Mouse (Mus musculus) cerebellum, postnatal 4 days (tissue): Measurements from ENCODE around the gene Sidt2.
A peak's percentile ranks its signal among the peaks of the same experiment; 100 is the strongest.

ENCODE experiments used
- DNase-seq, 2 experiments: peaks; one replicate each; pipeline ENCODE4 v3.0.0; 2022; ENCODE audit warnings: low spot score in 2 of 2, mixed read lengths in 1 of 2

The Sidt2 gene

DNA sequence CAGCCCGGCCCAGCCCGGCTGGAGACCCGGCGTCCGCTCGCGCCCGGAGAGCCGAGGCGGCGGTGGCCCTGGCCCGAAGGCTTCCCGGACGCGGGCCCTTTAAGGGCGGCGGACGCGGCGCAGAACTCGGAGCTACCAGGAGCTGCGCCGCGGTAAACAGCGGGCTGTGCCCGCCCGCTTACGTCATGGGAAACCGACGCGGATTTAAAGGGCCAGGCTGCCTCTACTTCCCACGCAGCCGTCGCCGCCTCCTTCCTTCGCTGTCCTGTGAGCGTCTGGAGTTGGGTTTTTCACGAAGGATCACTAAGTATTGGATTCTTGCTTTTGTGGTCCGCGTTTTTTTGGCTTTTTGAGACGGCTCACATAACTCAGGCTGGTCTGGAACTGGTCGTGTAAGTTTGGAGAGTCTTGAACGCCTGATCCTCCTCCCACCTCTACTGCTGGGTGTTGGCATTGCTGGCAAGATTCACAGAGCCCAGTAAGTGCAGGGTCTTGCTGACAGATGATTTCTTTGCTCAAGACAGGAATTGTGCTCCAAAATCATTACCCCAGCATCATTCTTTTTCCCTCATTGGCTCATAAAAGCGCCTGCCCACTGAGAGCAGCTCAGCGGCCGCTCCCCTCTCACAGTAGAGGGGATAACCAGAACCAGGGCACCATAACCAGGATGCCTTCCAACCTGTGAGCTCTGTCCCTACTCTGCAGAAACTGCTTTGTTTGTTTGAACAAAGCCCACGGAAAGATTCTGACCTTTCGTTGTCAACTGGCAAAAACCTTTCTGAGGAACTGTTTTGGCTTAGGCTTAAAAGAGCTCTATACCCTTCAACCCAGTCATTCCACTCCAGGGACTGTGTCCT is at the start of gene Sidt2:
Gene Sidt2 (minus strand): TSS at position 152 of the 857 bp plus-strand sequence.
- peak; percentile 56 to 80 for DNase-seq

DNA sequence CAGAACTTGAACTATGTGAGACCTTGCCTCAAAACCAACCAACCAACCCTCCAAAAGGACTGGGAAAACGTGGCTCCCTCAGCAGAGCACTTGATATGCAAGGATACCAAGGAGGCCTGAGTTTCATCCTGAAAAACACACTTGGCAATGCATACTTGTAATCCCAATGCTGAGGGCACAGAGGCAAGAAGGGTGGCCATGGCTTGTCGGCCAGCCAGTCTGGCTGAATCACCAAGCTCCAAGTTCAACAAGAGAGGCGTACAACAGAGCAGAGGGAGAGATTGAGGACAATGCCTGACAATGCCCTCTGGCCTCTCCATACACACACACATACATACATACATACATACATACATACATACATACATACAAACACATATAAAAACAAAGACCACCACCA is 49.5 kb upstream of the Sidt2 start:
- DNase-seq: no peak

DNA sequence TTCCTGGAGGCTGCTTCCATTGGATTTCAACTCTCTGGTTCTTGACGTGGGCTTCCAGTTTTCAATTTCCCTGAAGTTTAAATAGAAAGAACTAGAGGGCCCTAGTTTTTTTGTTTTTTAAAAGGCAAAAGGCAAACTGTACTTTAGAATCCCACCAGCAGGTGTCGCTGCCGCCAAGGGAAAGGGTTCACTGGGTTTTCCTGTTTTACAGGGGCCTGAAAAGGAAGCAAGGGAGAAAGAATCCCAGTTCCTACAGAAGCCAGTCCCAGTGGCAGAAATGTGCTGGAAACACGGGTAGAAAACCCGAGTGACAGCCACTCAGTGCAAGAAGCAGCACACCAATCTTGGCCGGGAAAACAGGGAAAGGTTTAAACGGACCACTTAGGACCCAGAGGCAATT is 48.7 kb upstream of the Sidt2 start:
- peak; percentile 84 to 88 for DNase-seq

DNA sequence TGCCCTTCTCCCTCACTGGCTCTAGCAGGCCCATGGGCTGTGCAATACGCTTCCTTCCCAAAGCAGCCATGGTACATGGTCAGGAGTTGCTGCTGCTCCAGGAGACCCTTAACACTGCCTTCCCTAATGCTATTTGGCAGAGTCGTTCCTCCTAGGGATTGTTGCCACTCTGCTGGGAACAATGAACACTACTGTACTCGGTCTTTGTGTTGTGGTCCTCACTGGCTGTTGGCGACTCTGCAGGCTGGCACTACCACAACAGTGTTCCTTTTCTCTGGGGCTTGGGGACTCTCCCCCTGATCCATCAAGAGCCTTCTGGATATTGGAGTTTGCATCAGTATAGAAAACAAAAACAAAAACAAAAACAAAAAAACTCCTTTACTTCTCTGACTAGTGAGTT is 44.0 kb upstream of the Sidt2 start:
- no peak for DNase-seq

DNA sequence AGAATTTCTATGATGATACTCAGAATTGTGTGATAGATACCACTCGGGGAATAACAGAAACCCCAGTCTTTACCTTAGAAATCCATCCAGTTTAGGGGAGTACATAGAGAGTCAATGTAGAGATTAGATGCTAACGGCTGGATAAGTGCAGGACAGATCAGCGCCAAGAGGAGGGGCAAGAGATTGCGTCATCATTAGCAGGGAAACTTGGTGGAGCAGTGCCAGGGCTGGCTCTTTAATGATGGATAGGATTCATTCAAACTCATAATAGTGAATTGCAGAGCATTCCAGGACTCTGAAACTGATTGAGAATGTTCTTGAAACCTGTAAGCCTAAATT is 30.1 kb upstream of the Sidt2 start:
- DNase-seq: peak in 1 of 2 experiments; percentile 63

DNA sequence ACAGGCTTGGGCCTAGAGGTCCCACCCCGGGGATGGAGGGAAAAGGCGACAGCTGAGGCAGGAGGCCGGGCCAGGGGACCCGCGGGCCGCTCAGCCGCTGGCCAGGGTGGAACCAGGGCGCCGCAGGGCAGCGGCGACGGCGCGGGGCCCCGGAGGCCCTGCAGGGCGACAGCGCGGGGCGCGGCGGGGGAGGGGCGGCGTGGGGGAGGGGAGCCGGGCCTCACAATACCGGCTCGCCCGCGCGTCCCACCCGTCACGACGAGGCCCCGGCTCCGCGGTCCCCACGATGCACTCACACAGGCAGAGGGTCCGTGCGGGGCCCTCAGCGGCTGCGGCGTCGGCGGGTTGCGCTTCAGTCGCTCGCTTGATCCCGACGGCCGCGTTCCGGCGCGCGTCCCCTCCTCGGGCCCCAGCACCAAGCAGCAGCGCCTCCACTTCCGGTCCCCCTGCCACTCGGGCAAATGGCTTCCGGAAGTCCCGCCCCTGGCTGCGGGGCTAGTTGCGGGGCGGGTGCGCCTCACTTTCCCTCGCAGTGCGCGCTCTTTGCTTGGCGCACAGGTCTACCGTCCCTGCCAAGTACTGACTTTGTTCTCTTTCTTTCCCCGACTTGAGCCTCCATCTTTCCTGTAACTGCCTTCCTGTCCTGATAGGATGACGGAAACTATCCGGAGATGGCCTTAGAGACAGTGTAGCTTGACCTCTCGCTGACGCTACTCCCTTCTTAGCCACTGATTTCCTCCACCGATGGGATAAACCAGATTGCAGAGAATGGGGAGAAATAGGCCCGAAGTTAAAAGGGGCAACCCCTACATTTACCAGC is 29.6 kb upstream of the Sidt2 start:
- DNase-seq: peak; percentile 74 to 90

DNA sequence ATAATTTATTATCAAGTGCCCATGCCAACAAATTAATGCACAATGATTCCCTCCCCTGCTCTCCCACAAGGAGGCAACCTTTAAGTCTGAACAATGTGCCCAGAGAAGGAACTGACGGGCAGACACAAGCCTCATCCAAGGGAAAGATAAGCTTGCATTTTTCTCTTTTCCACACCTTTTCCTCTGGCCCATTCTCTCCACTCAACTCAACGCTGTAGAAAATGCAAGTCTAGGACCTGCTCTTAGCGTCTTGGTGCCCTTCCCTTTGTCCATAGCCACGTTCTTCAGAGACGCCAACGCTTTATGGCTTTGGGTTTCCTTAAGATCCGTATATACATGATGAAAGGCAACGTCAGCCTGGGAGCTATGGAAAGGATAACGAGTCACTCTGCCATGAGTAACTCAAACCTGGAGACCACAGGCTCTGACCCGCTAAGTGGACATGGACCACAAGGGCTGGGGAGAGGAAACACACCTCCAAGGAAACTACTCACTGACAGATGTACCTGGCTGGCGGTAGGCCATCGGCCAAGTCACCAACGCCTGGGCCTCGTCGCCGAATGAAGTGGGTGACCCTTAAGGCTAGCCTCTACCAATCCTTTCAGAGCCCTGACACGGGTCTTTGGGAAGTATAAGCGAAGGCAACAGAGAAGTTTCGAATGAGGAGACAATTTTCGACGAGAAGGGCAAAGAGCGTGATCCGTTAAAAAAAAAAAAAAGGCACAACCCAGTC is 28.8 kb upstream of the Sidt2 start:
- DNase-seq: peak in 1 of 2 experiments; percentile 29

DNA sequence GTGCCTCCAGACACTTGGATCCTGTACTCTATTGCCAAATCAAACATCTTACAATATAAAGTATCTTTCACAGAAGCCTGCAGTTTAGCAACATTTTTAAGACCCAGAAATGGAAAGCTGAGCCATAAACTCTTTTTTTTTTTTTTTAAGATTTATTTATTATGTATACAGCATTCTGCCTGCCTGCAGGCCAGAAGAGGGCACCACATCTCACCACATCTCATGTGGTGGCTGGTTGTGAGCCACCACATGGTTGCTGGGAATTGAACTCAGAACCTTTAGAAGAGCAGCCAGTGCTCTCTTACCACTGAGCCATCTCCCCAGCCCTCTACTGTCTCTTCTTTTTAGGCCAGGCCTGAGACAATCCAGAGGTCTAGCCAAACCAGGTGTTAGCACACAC is 26.3 kb upstream of the Sidt2 start:
- no peak for DNase-seq

DNA sequence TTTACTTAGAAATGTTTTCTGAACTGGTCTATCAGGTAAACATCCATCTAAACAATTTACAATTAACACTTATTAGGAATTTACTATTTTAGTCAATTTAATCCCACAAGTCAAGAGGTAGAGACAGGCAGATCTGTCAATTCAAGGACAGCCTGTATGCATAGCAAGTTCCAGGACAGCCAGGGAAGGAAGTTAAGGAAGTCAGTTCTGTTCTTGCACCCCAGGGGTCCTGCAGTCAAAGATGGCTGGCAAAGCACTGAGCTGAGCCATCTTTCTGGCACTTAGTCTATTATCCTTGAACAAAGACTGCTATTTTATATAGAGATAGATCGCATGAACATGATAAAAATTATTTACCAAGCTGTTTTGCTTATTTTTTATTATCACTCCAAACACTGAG is 25.6 kb upstream of the Sidt2 start:
- DNase-seq: no peak

DNA sequence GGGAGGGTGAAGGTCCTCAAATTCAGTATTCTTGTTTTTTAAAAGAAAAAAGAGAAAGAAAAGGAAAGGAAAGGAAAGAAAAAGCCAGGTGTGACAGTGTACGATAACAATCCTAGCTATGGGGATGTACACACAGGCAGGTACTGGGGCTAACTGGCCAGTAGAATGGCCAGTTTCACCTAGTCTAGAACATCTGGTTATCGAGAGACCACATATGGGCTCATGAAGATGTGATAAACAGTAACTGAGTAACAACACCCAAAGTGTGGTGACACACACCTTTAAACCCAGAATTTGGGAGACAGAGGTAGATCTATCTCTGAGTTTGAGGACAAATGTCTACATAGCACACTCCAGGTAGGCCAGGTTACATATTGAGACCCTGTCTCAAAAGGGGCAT is 24.7 kb upstream of the Sidt2 start:
- no peak for DNase-seq

DNA sequence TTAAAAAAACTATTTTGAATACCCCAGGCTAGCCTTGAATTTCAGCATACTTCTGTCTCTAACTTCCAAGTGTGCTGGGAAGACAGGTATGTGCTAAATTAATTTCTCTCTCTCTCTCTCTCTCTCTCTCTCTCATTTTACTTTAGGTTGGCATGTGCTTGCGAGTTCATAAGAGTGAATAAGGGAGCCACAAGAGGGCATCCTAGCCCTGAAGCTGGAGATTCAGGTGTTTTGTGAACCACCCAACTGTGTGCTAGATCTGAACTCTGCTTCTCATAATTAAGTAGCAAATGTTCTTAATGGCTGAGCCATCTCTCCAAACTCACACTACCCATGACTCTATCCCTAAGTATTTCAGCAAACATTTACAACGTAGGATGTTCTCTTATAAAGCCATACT is 21.8 kb upstream of the Sidt2 start:
- no peak for DNase-seq

DNA sequence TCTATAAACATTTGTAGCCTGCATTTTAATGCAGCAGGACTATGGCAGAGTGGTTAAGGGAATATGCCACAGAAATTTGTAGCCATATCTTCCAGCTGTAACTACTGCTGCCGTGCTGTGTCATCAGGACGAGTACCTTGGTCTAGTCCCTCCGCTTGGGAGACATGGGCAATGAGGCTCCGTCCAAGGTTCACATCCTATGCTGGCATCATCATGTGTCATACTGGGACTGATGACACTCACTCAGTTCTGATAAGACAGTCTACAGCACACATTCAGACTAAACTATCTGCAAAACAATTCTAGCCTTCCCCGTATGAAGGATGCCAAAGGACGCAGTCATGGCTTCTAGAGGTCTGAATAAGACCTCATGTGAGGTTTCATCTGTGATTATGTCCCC is 8.5 kb upstream of the Sidt2 start:
- no peak for DNase-seq

DNA sequence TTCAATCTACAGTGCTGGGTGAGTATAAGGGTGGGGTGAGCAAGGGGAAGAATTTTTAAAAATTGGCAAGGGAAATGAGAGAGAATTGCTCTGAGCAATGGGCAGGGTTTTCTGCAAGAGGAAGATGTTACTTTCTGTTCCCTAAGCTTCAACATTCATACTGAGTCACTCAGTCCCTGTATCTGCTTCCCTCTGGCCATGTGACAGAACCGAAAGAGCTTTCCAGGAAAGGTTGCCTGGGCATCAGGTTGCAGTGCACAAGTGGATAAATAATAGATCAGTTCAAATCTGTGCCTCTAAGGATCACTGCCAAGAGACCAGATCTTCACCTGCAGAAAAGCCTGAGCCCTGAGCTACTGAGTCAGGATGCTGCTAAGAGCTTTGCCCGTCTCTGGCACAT is 6.8 kb upstream of the Sidt2 start:
- DNase-seq: no peak

DNA sequence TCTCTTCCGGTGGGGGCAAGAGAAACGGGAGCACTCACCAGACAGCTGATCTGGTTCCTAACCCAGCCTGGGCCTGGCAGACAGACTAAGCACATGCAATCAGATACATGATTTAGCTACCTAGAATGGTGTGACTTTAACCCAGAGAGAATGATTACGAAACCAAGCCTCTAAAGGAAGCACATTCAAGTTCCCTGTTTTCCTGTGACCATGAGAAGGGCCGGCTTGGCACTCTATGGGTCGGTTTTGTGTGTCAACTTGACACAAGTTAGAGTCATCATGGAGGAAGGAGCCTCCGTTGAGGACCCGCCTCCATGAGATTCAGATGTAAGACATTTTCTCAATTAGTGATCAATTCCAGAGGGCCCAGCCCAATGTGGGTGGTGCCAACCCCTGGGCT is 4.6 kb upstream of the Sidt2 start:
- no peak for DNase-seq

DNA sequence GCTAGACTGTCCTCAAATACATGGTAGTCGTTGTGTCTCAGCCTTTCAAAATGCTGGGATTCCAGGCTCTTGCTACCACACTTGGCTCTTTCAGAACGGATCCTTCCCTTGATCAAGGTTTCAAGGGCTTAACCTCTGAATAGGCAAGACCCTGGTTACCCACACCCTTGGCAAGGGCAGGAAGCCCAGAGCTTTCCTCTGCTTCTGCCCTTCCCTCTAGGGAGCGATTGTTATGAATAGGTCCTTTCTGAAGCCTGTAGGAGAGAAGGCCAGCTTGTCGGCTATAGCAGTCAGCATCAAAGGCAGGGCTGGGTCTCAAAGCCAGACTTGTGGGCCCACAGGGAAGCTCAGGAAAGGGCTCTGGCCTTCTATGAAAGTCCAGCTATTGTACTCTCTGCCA is 3.8 kb upstream of the Sidt2 start:
- DNase-seq: no peak

DNA sequence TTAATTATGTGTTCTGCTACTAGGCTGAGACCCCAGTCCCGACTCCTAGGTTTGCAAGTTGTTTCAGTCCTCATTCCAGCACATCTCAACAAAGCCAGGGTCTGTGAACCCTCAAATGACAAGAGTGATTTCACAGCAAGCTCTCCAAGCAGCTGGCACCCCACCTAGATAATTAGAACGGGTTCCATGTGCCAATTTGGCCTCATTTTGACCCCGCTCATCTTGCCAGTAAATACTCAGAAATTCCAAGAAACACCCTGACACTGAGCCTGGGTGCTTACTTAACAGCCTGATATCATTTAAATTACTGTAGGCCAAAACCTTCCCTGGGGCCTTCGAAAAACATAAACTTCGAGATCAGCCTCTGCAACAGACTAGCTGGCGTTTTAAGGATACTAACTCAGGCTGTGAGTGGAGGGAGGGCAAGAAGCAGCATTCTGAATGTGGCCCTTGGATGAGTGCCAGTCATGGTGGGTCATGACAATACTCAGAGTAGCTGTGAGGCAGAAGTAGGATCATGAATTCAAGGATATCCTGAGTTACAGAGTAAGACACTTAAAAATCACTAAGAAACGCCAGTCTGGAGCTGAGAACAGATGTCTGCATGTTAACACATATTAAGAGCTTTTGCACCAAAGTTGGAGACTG is 3.1 kb upstream of the Sidt2 start:
- DNase-seq: no peak

DNA sequence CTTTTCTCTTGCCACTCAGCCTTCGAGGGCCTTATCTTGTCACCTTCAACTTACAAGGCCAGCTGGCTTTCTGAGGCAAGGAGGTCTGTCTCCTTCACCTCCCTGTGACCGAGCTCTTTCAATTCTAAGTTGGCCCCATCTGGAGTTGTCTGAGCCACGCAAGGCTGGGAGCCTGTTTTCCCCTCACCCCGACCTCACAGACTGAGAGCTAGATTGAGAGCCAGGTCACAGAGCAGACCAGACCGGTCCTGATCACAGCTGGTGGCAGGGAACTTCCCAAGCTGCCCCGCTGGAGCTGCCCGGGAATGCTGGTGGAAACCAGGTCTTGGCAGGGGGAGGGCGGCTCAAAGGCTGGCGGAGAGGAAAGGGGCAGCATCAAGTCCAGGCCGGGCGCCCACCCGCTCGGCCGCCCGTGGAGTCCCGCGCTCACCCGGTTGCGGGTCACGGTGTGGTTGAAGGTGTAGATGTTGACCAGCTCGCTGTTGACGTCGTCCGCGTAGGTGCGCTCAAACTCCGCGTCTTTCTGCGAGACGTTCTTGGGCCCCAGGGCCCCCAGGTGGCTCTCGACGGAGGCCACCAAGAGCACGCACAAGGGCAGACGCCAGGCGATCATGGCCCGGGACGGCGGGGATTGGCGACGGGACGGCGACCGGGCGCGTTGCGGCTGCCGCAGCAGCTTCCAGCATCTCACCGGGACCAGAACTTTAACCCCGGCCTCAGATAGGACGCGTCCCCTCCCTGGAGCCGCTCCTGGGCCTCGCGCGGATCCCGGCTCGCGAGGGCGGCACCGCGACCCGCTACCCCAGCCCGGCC is 558 bp downstream of the Sidt2 start:
- DNase-seq: peak in 1 of 2 experiments; percentile 46

DNA sequence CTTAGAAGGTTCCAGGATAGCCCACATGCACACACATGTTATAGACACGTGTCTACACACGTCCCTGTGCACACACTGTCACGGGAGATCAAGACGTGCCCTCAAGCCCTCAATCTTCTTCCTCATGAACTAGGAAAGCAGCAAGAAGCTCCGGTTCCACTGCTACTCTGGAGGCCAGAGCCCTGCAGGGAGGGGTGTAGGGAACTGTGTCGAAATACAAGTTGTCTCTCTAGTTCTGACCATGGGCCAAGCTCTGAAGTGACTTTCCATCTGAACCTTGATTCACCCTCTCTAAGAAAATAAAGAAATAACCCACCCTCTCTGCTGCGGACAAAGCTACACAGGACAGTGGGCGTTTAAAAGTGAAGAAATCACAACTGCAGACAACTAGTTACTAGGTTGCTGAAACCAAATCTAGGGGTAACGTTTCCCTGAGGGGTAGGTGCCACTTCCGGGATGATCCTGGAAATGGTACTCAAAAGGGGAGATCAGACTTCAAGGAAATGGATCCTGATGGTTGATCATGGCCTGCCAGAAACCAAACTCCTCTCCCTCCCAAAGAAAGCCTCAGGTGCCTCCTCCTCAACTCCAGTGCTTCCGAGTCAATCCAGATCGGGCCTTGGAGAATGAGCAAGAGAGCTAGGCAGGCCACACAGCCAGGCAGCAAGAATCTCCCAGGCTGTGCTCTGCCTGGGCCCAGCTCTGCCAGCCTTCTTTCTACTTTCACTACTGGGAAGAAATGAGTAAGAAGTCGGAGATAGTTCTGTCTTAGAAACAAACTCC is 1.4 kb downstream of the Sidt2 start:
- no peak for DNase-seq

DNA sequence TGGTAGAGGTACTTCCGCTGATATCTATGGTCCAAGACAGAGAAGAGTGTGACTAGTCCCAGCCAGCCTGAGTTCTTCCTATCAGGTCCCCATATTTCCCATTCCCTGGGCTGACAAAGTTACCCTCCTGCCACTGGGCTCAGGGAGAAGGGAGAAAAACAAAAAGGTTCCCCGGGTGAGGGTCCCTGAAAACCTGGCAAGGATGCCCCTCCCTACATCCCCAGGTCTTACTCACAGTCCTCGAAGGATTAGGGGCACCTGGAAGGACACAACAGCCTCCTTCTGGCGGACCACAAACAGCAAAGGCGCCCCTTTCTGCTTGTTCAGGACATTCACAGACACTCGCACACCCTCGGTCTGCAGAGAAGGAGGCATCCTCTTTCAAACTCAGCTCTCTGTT is 2.2 kb downstream of the Sidt2 start:
- no peak for DNase-seq

DNA sequence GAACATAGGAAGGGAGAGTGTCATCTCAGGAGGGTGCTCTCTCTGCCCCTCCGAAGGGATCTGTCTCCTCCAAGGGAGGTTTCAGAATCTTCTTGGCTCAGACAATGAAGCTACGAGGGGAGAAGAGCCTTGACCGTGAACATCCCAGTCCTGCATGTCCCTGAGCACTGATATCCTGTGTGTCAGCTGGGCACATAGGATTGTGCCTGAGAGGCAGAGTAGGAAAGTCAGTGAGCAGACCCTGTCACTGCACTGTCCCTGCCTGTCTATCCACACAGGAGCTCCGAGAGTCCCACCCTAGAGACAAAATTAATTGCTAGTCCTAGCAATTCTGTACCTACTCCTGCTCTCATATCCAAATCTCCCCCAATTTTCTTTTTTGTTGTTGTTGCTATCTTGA is 3.0 kb downstream of the Sidt2 start:
- DNase-seq: no peak
